Mouse (Mus musculus) cortical plate, adult 2 months (tissue): ENCODE measurements around the gene Hook1.

ENCODE experiments used
- CTCF ChIP-seq: fragments of 200-500 bp; IDR thresholded peaks from 2 replicates; pipeline ENCODE4 v1.5.1; 2011; ENCODE audit warnings: mild to moderate bottlenecking, control low read depth, low read length; ENCODE audit not compliant: insufficient read depth; ENCODE audit errors: extremely low read depth
- POLR2A ChIP-seq: fragments of 200-500 bp; IDR thresholded peaks from 2 replicates; pipeline ENCODE4 v1.6.1; 2011; ENCODE audit warnings: mild to moderate bottlenecking, low read length, control low read depth; ENCODE audit not compliant: insufficient read depth; ENCODE audit errors: extremely low read depth

DNA sequence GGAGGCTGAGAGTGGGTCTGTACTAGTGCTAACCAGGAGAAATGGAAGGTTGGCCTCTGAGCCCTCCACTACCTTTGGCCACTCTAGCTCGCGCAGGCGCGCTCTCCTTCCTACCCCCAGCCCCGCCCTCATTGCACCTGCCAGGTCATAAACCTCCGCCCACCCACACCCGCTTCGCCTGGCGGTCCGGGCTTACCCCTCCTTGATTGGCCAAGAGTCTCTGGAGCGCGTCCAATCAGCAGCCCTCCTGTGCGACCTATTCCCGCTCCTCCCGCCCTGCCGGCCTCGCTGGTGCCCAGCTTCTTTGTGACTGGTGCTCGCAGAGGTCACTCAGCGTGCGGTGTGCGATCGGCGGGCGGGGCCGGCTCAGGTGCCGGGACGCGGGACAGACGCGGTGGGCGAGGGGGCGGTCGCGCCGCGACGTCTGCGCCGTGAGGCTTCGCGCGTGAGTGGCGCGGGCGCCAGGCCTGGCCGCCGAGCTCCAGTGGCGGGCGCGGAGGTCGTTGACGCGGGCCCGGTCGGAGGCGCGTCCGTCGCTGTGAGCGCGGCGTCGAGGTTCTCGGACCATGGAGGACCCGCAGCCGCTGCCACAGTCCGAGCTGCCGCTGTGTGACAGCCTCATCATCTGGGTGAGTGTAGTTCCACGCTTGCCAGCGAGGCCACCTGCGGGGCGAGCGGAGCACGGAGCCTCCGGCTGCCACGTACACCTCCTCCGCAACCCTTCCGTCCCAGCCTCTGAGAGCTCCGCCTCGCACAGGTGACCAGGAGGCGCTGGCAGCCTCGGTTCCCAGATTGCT lies at the start of gene Hook1:
- TF ChIP-seq CTCF (no peak), POLR2A (peak; percentile 92)
